Mouse (Mus musculus) liver, embryonic 13.5 days (tissue): ENCODE results near the gene Nktr. TPM values are rescaled to one million over a fixed set of nuclear protein-coding genes. Genes with fewer than 3 reads are reported as not detected.
A peak's percentile ranks its signal among the peaks of the same experiment; 100 is the strongest.

Source experiments
- ATAC-seq: fragments of 200-750 bp; cut with Nextera tagmentation; 2 replicates; pipeline ENCODE4 v1.8.0; 2017; ENCODE audit warnings: low read depth, mild to moderate bottlenecking, moderate number of reproducible peaks, moderate library complexity
- DNase-seq: peaks from one replicate; pipeline ENCODE4 v3.0.0; 2022
- H3K27ac ChIP-seq: fragments of 300-500 bp; sonication (generic); 2 replicates; pipeline ENCODE4 v1.5.1; 2015; ENCODE audit warnings: moderate library complexity, mild to moderate bottlenecking, inconsistent platforms
- H3K27me3 ChIP-seq: fragments of 300-500 bp; sonication (generic); 2 replicates; pipeline ENCODE4 v1.6.1; 2015; ENCODE audit warnings: mild to moderate bottlenecking, inconsistent platforms
- H3K36me3 ChIP-seq: fragments of 300-500 bp; sonication (generic); 2 replicates; pipeline ENCODE4 v1.6.1; 2015; ENCODE audit warnings: mild to moderate bottlenecking, inconsistent platforms
- H3K4me1 ChIP-seq: fragments of 300-500 bp; sonication (generic); replicated peaks from 2 replicates; pipeline ENCODE4 v1.6.1; 2015; ENCODE audit warnings: inconsistent platforms
- H3K4me2 ChIP-seq: fragments of 300-500 bp; sonication (generic); 2 replicates; pipeline ENCODE4 v1.6.1; 2015; ENCODE audit warnings: inconsistent platforms, mild to moderate bottlenecking, moderate library complexity
- H3K4me3 ChIP-seq: fragments of 300-500 bp; sonication (generic); replicated peaks from 2 replicates; pipeline ENCODE4 v1.5.1; 2015; ENCODE audit warnings: mild to moderate bottlenecking, inconsistent platforms
- H3K9ac ChIP-seq: fragments of 300-500 bp; sonication (generic); 2 replicates; pipeline ENCODE4 v1.6.1; 2015; ENCODE audit warnings: mild to moderate bottlenecking, inconsistent platforms
- H3K9me3 ChIP-seq: fragments of 300-500 bp; sonication (generic); replicated peaks from 2 replicates; pipeline ENCODE4 v1.6.1; 2016; ENCODE audit warnings: inconsistent platforms
- WGBS: fragments of 180-500 bp; shearing (Covaris S2); methylation state at CpG from one replicate; pipeline ENCODE4 v1.1.7; 2015; ENCODE audit not compliant: insufficient replicate concordance; 5-methylcytosine and 5-hydroxymethylcytosine counted together
- polyA plus RNA-seq: library from polyadenylated mRNA; unstranded; fragments of >200 nt; fragmentation: Nextera tagmentation; extraction: Ambion mirVana; gene quantifications from 2 replicates; pipeline ENCODE4 v1.2.1, GENCODE M21; 2015

The Nktr gene
- polyA plus RNA-seq, 1 experiment from 2014 or later = 29.7 TPM

GRCm38 (mm10) chr9:121754624-121755023 is 35.7 kb downstream of the Nktr start:
- H3K4me1 ChIP-seq = peaks cover 17% of the 10 kb centered on the region
- DNase-seq (no peak), ATAC-seq (no peak)
- H3K4me2 ChIP-seq = no peak overlapping the region
- no peak overlapping the region for H3K4me3 ChIP-seq
- 77% methylated on average over 3 of the region's 3 CpGs for WGBS
- H3K9me3 ChIP-seq = no peaks in the 10 kb centered on the region
- H3K27ac ChIP-seq = no peak overlapping the region
- H3K27me3 ChIP-seq = peaks cover 21% of the 10 kb centered on the region
- H3K9ac ChIP-seq = no peak overlapping the region
- peaks cover 69% of the 10 kb centered on the region for H3K36me3 ChIP-seq

GRCm38 (mm10) chr9:121756785-121757184 is 37.8 kb downstream of the Nktr start:
- Histone ChIP-seq H3K9me3 (no peaks in the 10 kb centered on the region), H3K27ac (no peak overlapping the region), H3K4me2 (no peak overlapping the region), H3K36me3 (peaks cover 47% of the 10 kb centered on the region), H3K9ac (no peak overlapping the region), H3K27me3 (peaks cover 42% of the 10 kb centered on the region), H3K4me3 (no peak overlapping the region), H3K4me1 (peaks cover 24% of the 10 kb centered on the region)
- 72% methylated on average over 3 of the region's 3 CpGs for WGBS
- ATAC-seq (no peak), DNase-seq (no peak)

GRCm38 (mm10) chr9:121757432-121757831 is 38.5 kb downstream of the Nktr start:
- ATAC-seq (no peak), DNase-seq (no peak)
- H3K4me1 ChIP-seq = peaks cover 24% of the 10 kb centered on the region
- H3K9ac ChIP-seq = no peak overlapping the region
- peaks cover 41% of the 10 kb centered on the region for H3K36me3 ChIP-seq
- 16% methylated on average over 3 of the region's 3 CpGs for WGBS
- peaks cover 49% of the 10 kb centered on the region for H3K27me3 ChIP-seq
- H3K4me2 ChIP-seq = no peak overlapping the region
- no peaks in the 10 kb centered on the region for H3K9me3 ChIP-seq
- no peak overlapping the region for H3K4me3 ChIP-seq
- H3K27ac ChIP-seq = no peak overlapping the region

GRCm38 (mm10) chr9:121757835-121758814 is 39.2 kb downstream of the Nktr start:
- Histone ChIP-seq H3K4me1 (peaks cover 24% of the 10 kb centered on the region), H3K9ac (no peak overlapping the region), H3K27ac (no peak overlapping the region), H3K9me3 (no peaks in the 10 kb centered on the region), H3K4me2 (peak overlapping the region; percentile 75), H3K4me3 (peak overlapping the region; percentile 61; the same call in 1 of the 2 replicates), H3K27me3 (peaks cover 49% of the 10 kb centered on the region), H3K36me3 (peaks cover 39% of the 10 kb centered on the region)
- 61% methylated on average over 10 of the region's 10 CpGs for WGBS
- no peak for DNase-seq
- no peak for ATAC-seq

GRCm38 (mm10) chr9:121759091-121760081 is 40.4 kb downstream of the Nktr start, which contains the start of gene Zfp651:
Gene Zfp651 (plus strand): TSS chr9:121759330.
- Histone ChIP-seq H3K27ac (peak within 1 kb of the TSS; percentile 16; the same call in 1 of the 2 replicates), H3K4me2 (peak within 1 kb of the TSS; percentile 75), H3K9me3 (no peaks in the 10 kb centered on the region), H3K4me3 (peak within 1 kb of the TSS; percentile 61), H3K4me1 (peaks cover 24% of the 10 kb centered on the region), H3K9ac (peak within 1 kb of the TSS; percentile 71), H3K27me3 (peaks cover 49% of the 10 kb centered on the region), H3K36me3 (peaks cover 27% of the 10 kb centered on the region)
- ATAC-seq (peak; percentile 43), DNase-seq (no peak)
- under 1% methylated on average over 86 of the region's 97 CpGs for WGBS

GRCm38 (mm10) chr9:121760271-121761090 is 41.5 kb downstream of the Nktr start:
- Histone ChIP-seq H3K9ac (peak overlapping the region; percentile 71), H3K4me2 (peak overlapping the region; percentile 75), H3K9me3 (no peaks in the 10 kb centered on the region), H3K27ac (no peak overlapping the region), H3K27me3 (peaks cover 49% of the 10 kb centered on the region), H3K4me3 (peak overlapping the region; percentile 61), H3K4me1 (peaks cover 24% of the 10 kb centered on the region), H3K36me3 (peaks cover 19% of the 10 kb centered on the region)
- DNase-seq (no peak), ATAC-seq (peak; percentile 27; the same call in 1 of the 2 replicates)
- WGBS = 4% methylated on average over 43 of the region's 43 CpGs

GRCm38 (mm10) chr9:121761091-121761665 is 42.2 kb downstream of the Nktr start:
- Histone ChIP-seq H3K36me3 (peaks cover 13% of the 10 kb centered on the region), H3K4me2 (peak overlapping the region; percentile 75), H3K27ac (no peak overlapping the region), H3K4me3 (peak overlapping the region; percentile 61; the same call in 1 of the 2 replicates), H3K9ac (no peak overlapping the region), H3K9me3 (no peaks in the 10 kb centered on the region), H3K4me1 (peaks cover 24% of the 10 kb centered on the region), H3K27me3 (peaks cover 49% of the 10 kb centered on the region)
- 61% methylated on average over 10 of the region's 10 CpGs for WGBS
- no peak for ATAC-seq
- DNase-seq = no peak

- no peak for ATAC-seq
- no peak overlapping the region for H3K27ac ChIP-seq
Observed at GRCm38 (mm10) chr9:121761787-121762186, 42.8 kb downstream of the Nktr start.

GRCm38 (mm10) chr9:121762248-121762647 is 43.3 kb downstream of the Nktr start:
- H3K4me3 ChIP-seq = no peak overlapping the region
- H3K27me3 ChIP-seq = peaks cover 49% of the 10 kb centered on the region
- no peaks in the 10 kb centered on the region for H3K9me3 ChIP-seq
- no peak overlapping the region for H3K9ac ChIP-seq
- no peak for ATAC-seq
- H3K36me3 ChIP-seq = 0 out of 2 replicates have a peak, but pooled peaks cover 7% of the 10 kb centered on the region
- no peak for DNase-seq
- 78% methylated on average over 10 of the region's 10 CpGs for WGBS
- no peak overlapping the region for H3K4me2 ChIP-seq
- H3K27ac ChIP-seq = no peak overlapping the region
- peaks cover 24% of the 10 kb centered on the region for H3K4me1 ChIP-seq

More at GRCm38 (mm10) chr9:121761787-121762186, 42.8 kb downstream of the Nktr start:
- WGBS = 73% methylated on average over 8 of the region's 8 CpGs
- H3K36me3 ChIP-seq = peaks cover 9% of the 10 kb centered on the region
- DNase-seq = no peak
- no peak overlapping the region for H3K4me2 ChIP-seq
- no peak overlapping the region for H3K4me3 ChIP-seq
- H3K27me3 ChIP-seq = peaks cover 49% of the 10 kb centered on the region
- H3K4me1 ChIP-seq = peaks cover 24% of the 10 kb centered on the region
- no peak overlapping the region for H3K9ac ChIP-seq
- no peaks in the 10 kb centered on the region for H3K9me3 ChIP-seq

- Histone ChIP-seq H3K27ac (no peak overlapping the region), H3K27me3 (peaks cover 47% of the 10 kb centered on the region), H3K4me3 (no peak overlapping the region), H3K4me2 (no peak overlapping the region), H3K9ac (no peak overlapping the region), H3K36me3 (0 out of 2 replicates have a peak, but pooled peaks cover 7% of the 10 kb centered on the region), H3K4me1 (peaks cover 24% of the 10 kb centered on the region), H3K9me3 (no peaks in the 10 kb centered on the region)
- WGBS = 82% methylated on average over 25 of the region's 25 CpGs
- ATAC-seq (no peak), DNase-seq (no peak)
Observed at GRCm38 (mm10) chr9:121762761-121763160, 43.8 kb downstream of the Nktr start.
